Mouse (Mus musculus): ENCODE data around the gene Tuba3b.

The Tuba3b gene

GRCm38 (mm10) chr6:145665751-145666150 is 50.2 kb downstream of the Tuba3b start:
- in situ Hi-C loops (cut with MboI, MseI) = no loop called here

GRCm38 (mm10) chr6:145667654-145668053 is 52.1 kb downstream of the Tuba3b start:
- in situ Hi-C loops (cut with MboI, MseI) = no loop called here

GRCm38 (mm10) chr6:145669596-145670071 is 54.1 kb downstream of the Tuba3b start:
- in situ Hi-C loops (cut with MboI, MseI) = no loop called here
